Comparison of ENCODE assay signal across 8 mouse cellular contexts in genomic region chrX:162759251-162760114, GRCm38 (mm10). TPM values are rescaled to one million over a fixed set of nuclear protein-coding genes. Genes with fewer than 3 reads are reported as not detected.
DNase-seq lines count a peak whose midpoint lies in the region; ATAC-seq and TF ChIP-seq lines count a peak whose summit lies in the region.

No protein-coding gene starts in this region.

- peak overlapping the region; percentile 35 for H3K4me2 ChIP-seq in hindbrain, embryonic 11.5 days (replicated peaks; ENCODE audit: low read depth, low read length)

- peaks cover 32% of the 10 kb centered on the region for H3K79me3 ChIP-seq in C2C12 (ENCODE audit: low read depth)

- no peak for TF ChIP-seq CTCF in C2C12 (IDR thresholded peaks at IDR 0.05; ENCODE audit: control insufficient read depth, insufficient read depth, insufficient read length)
- TF ChIP-seq CTCF in embryonic fibroblast, embryonic 13.5 days (IDR thresholded peaks at IDR 0.05; ENCODE audit: borderline replicate concordance, insufficient read depth, low read length) = no peak

- no peaks in the 10 kb centered on the region for H3K27me3 ChIP-seq in C2C12 (ENCODE audit: control insufficient read depth, insufficient read depth, insufficient read length)
- H3K27me3 ChIP-seq in hindbrain, embryonic 11.5 days (ENCODE audit: control insufficient read depth, insufficient read depth, low read length) = no peaks in the 10 kb centered on the region

- peak overlapping the region; percentile 95 for H3K27ac ChIP-seq in embryonic fibroblast, embryonic 13.5 days (ENCODE audit: insufficient read depth, low read length)
- H3K27ac ChIP-seq in hindbrain, embryonic 11.5 days (ENCODE audit: low read depth, low read length) = peak overlapping the region; percentile 66

- DNase-seq in MEL-GATA-1-ER (ENCODE audit: extremely low read depth, low read depth) = peak; percentile 54
- DNase-seq in hindbrain, embryonic 11.5 days (ENCODE audit: low spot score) = no peak
- DNase-seq in layer of hippocampus, postnatal 25 days (ENCODE audit: extremely low spot score in 1 of 2, low spot score in 1 of 2) = peak; percentile 6 to 27
- peak; percentile 17 for DNase-seq in lung, postnatal 10 days
- DNase-seq in spleen, postnatal 14 days (ENCODE audit: low spot score in 2 of 2) = peak; percentile 3 to 6
- DNase-seq in gastrocnemius, postnatal 25 days = no peak

- H3K4me3 ChIP-seq in C2C12 (ENCODE audit: insufficient read depth, poor library complexity, severe bottlenecking) = peak overlapping the region; percentile 7
- H3K4me3 ChIP-seq in embryonic fibroblast, embryonic 13.5 days (ENCODE audit: insufficient read depth, low read length) = no peak overlapping the region
- H3K4me3 ChIP-seq in hindbrain, embryonic 11.5 days (ENCODE audit: low read depth, low read length) = peak overlapping the region; percentile 58

- no peaks in the 10 kb centered on the region; the same call in 1 of the 2 replicates for H3K4me1 ChIP-seq in embryonic fibroblast, embryonic 13.5 days (ENCODE audit: control insufficient read depth, insufficient read depth, low read length)
- H3K4me1 ChIP-seq in hindbrain, embryonic 11.5 days (replicated peaks; ENCODE audit: control insufficient read depth, insufficient read depth, low read length) = no peaks in the 10 kb centered on the region

- TF ChIP-seq POLR2A in embryonic fibroblast, embryonic 13.5 days (IDR thresholded peaks at IDR 0.05; ENCODE audit: low read depth, low read length) = peak; percentile 34; the same call in 1 of the 2 replicates

- 27% methylated on average over 32 of the region's 32 CpGs for WGBS in hindbrain, embryonic 11.5 days

- no peaks in the 10 kb centered on the region for H3K9me3 ChIP-seq in hindbrain, embryonic 11.5 days (ENCODE audit: control insufficient read depth, low read length)

- H3K9ac ChIP-seq in hindbrain, embryonic 11.5 days (ENCODE audit: low read depth, low read length) = peak overlapping the region; percentile 44

- H3K79me2 ChIP-seq in C2C12 (ENCODE audit: control insufficient read depth, insufficient read depth) = peaks cover 36% of the 10 kb centered on the region

- peak; percentile 15; the same call in 1 of the 2 replicates for ATAC-seq in hindbrain, embryonic 11.5 days (ENCODE audit: low FRiP score)

- H3K36me3 ChIP-seq in C2C12 (ENCODE audit: control insufficient read depth, insufficient read depth) = peaks cover 14% of the 10 kb centered on the region
- no peaks in the 10 kb centered on the region for H3K36me3 ChIP-seq in hindbrain, embryonic 11.5 days (ENCODE audit: control insufficient read depth, insufficient read depth, low read length)

- peak overlapping the region; percentile 54 for H3ac ChIP-seq in C2C12 (ENCODE audit: control insufficient read depth, insufficient read length, low read depth)

TF ChIP-seq in C2C12, 6 proteins besides CTCF, POLR2A, EP300 and RAD21:
- TF ChIP-seq USF1 (IDR thresholded peaks at IDR 0.05; ENCODE audit: low read depth) (no peak), FOSL1 (IDR thresholded peaks at IDR 0.05; ENCODE audit: insufficient read depth, low read length, poor library complexity, severe bottlenecking) (no peak), MAX (IDR thresholded peaks at IDR 0.05) (no peak), MYOG (IDR thresholded peaks at IDR 0.05; ENCODE audit: control insufficient read depth, extremely low read depth, insufficient read length) (no peak), CEBPB (IDR thresholded peaks at IDR 0.05; ENCODE audit: low read depth) (no peak), MYOD1 (IDR thresholded peaks at IDR 0.05; ENCODE audit: control insufficient read depth, insufficient read length, low read depth) (no peak)

RNA-seq across cellular contexts. Expression of gene Rbbp7, which starts 0.7 kb away (rescaled TPM):
- polyA plus RNA-seq in C2C12 (2012; fragmentation: generic; extraction: Trizol) = 176 TPM
- polyA plus RNA-seq in embryonic fibroblast, embryonic 13.5 days (2011; ENCODE audit: insufficient read length, low read depth, missing spikeins) = 343 and 367 TPM in 2 replicates
- 318 and 333 TPM in 2 replicates for polyA plus RNA-seq in hindbrain, embryonic 11.5 days (2014; fragmentation: Nextera tagmentation; extraction: Ambion mirVana)
- 100 to 1,000 TPM; 145 to 159 TPM for total RNA-seq in layer of hippocampus, postnatal 25 days (2021)
- total RNA-seq in gastrocnemius, postnatal 25 days (2021) = 10 to 100 TPM; 78.9 to 86.9 TPM

Comparison
In these comparisons a context has a peak if more than half of its experiments do, and no peak if none do; other contexts are left out.
1. DNase-seq: peak in MEL-GATA-1-ER (single experiment), layer of hippocampus, postnatal 25 days (2 of 2), lung, postnatal 10 days (single experiment) and spleen, postnatal 14 days (2 of 2); none in hindbrain, embryonic 11.5 days (single experiment) and gastrocnemius, postnatal 25 days (single experiment).